Mouse (Mus musculus) ES-Bruce4 (cell line): ENCODE results near the gene Gbp2b.

ENCODE experiments used
- CTCF ChIP-seq: IDR thresholded peaks from one replicate; pipeline ENCODE4 v1.8.1; 2011; ENCODE audit warnings: low read depth, low read length
- EP300 ChIP-seq: IDR thresholded peaks from 2 replicates; pipeline ENCODE4 v1.6.1; 2011; ENCODE audit warnings: low read depth, low read length; ENCODE audit not compliant: insufficient read depth
- POLR2A ChIP-seq: IDR thresholded peaks from one replicate; pipeline ENCODE4 v1.8.1; 2011; ENCODE audit warnings: low read length; ENCODE audit not compliant: insufficient read depth

DNA sequence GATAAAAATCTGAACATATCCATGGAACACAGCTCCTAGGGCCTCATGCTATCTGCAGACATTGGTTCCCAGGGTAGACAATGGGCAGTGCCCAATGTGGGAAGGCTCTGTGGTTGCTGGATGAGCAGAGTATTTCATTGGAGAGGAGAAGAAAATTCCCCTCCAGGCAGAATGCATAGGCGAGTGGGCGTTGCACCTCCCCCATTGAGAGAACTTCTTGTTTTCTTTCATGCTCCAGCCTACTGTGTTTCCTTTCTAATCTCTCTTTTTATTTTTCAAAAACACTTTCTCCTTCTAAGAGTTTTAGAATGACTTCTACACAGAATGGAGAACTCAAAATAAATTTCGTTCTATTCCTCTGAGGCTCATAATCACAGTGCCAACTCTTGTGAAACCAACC, 24.0 kb downstream of the Gbp2b start:
- TF ChIP-seq POLR2A (no peak), CTCF (no peak), EP300 (no peak)
